Mouse (Mus musculus) left cerebral cortex, adult 18-20 months (tissue): ENCODE measurements at regions not wholly inside any gene's neighbourhood (a gene's known extent, or its start where the extent isn't known, plus 50 kb on each side); places are given as distances from the start of the nearest gene placed in this dataset.

Experiments used
- DNase-seq, 2 experiments: peaks; one replicate each; pipeline ENCODE4 v3.0.0; 2021 to 2022; ENCODE audit warnings: low spot score in 2 of 2, mixed read lengths in 1 of 2

DNA sequence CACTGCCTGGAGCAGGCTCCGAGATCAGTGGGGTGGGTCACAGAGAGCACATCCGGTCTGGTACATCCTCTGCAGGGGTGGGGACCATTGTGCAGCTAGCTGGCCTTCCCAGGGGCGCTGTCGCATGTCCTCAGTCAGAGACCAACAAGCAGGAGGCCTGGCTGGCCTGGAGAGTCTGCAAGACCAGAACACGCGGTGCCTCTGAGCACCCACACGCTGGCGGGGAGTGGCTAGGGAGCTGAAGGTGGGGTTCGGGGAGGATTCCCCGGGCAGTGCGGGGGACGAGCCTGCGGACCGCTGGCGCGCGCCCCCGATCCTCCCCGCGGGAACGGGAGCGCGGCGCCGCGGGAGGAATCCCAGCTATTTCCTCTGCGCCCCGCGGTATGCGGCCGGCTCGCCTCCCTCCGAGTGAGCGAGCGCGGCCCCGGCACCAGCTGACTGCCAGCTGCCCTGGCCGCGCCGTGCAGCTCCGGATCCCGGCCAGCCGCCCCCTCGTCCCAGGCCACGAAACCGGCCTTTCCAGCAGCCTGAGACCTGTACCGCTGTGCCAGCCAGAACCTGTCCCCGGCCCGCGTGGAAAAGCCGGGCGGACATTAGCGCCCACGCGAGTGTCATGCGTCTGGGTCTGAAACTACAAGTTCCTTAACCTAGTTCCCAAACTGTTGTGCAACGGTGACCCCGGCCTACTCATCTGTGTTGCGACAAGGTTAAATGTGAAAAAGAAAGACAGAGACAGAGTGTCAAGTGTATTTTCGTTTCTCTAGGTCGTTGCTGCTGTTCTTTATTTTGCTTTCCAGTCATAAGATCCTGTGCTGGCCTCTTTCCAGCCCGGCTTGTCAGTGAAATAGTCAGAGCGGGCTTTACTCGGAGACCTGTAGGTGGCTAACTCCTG lies 61.2 kb downstream of the Pkdcc start:
- DNase-seq, result peak; percentile 53 to 79

GRCm38 (mm10) chr17:83277117-83277947 lies 62.2 kb downstream of the Pkdcc start:
- peak; percentile 71 to 74 for DNase-seq

DNA sequence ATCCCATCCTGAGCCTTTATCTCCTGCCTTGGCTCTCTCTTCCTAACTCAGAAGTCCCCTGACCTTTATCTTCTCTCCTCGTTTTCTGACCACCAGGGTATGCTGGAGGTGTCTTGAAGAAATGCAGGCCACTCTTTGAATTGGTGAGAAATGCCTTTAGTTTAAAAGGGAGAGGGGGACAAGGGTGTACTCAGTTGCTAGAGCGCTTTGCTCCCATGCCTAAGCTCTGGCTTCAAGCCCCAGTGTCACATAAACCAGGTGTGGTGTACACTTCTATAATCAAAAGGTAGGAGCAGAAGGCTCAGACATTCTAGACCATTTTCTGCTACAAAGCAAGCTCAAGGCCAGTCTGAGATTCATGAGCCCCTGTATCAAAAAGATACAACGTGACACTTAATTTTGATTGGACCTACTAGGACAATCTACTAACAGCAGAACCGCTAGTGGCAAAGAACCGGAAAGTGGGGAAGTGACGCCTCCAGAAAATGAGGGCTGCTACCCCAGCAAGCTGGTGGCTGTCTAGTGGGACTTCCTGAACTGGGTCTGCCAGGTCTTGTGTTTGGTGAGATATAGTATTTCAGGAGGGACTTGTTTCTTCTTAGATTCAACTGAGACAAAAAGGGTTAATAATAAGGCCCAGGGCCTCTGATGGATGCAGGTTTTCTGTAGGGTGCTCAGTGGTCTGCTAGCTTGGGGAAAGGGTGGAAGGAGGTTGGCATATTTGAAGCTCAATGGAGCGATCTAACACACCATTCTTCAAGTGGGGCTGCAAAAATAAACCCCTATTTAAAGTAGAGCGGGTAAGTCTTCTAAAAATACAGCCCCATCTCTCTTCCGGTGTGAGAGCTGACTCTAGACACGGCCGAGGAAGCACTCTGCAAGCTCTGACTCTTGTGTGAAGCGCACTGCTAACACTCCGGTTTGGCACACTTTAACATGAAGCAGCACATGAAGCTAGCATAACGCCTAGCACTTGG lies 63.1 kb downstream of the Pkdcc start:
- no peak for DNase-seq

GRCm38 (mm10) chr17:83283328-83283727 lies 67.4 kb upstream of the Eml4 start:
- no peak for DNase-seq

DNA sequence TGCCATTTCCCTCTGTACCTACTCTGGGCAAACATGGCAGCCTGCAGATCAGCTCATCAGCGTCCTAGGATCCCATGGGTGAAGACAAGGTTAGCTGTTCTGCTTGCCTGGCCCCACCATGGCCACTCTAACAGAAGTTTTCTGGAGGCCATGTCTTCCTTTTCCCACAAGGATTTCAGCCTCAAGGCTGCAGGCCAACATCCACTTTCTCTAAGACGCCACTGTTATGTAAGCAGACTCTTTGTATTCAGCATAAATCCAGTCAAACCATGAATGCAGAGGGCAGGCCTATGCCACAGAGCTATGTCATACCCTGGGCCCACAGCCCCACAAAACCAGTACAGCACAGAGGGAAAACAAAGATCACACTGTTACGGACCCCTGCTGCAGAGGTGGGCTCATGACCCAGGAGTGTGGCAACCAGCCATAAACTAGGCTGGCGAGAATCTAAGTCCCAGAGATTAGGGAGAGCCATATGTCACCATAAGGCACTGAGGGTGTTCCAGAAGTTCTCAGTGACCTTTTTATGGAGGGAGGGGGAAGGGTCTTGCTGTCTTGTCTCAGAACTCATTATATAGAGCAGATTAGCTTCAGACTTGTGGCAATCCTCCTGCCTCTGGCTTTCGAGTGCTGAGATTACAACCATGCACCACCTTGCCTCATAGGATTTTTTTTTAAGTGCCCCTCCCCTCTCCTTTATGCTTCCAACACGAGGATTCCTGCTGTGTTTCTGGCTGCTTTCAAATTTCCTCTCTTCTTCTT lies 63.2 kb upstream of the Eml4 start:
- DNase-seq, result no peak

DNA sequence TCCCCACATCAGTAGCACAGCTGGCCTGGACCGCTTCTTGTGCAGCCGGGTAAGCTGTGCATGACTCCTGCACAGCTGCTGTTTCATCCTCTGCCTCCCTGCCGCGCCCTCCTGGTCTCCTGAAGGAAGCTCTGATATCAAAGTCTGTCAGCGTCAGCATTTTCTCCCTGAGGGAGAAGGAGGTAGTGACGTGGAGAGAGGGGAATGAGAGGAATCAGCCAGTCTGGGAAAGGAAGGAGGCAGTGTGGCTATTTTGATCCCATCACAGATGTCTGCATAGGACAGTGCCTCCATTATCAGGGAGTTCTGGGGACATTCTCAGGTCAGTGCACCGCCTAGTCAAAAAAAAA lies 62.6 kb upstream of the Eml4 start:
- no peak for DNase-seq

GRCm38 (mm10) chr17:83295526-83296238 lies 55.0 kb upstream of the Eml4 start:
- DNase-seq, result no peak

GRCm38 (mm10) chr17:83297379-83298121 lies 53.2 kb upstream of the Eml4 start:
- no peak for DNase-seq
